Mouse (Mus musculus) embryonic facial prominence, embryonic 12.5 days (tissue): Measurements from ENCODE around the gene Terf2. TPM values are rescaled to one million over a fixed set of nuclear protein-coding genes. Genes with fewer than 3 reads are reported as not detected.

Source experiments
- ATAC-seq: fragments of 200-750 bp; cut with Nextera tagmentation; 2 replicates; pipeline ENCODE4 v1.8.0; 2017; ENCODE audit not compliant: insufficient number of reproducible peaks, insufficient read depth, low FRiP score, low TSS enrichment
- H3K27ac ChIP-seq: fragments of 300-500 bp; sonication (generic); 2 replicates; pipeline ENCODE4 v1.5.1; 2016; ENCODE audit warnings: mild to moderate bottlenecking
- H3K27me3 ChIP-seq: fragments of 300-500 bp; sonication (generic); 2 replicates; pipeline ENCODE4 v1.6.1; 2016; ENCODE audit warnings: mild to moderate bottlenecking, moderate library complexity
- H3K36me3 ChIP-seq: fragments of 300-500 bp; sonication (generic); 2 replicates; pipeline ENCODE4 v1.6.1; 2016; ENCODE audit warnings: mild to moderate bottlenecking
- H3K4me1 ChIP-seq: fragments of 300-500 bp; sonication (generic); 2 replicates; pipeline ENCODE4 v1.6.1; 2016
- H3K4me2 ChIP-seq: fragments of 300-500 bp; sonication (generic); replicated peaks from 2 replicates; pipeline ENCODE4 v1.6.1; 2016; ENCODE audit warnings: mild to moderate bottlenecking, moderate library complexity
- H3K4me3 ChIP-seq: fragments of 300-500 bp; sonication (generic); 2 replicates; pipeline ENCODE4 v1.5.1; 2016; ENCODE audit warnings: mild to moderate bottlenecking
- H3K9ac ChIP-seq: fragments of 300-500 bp; sonication (generic); 2 replicates; pipeline ENCODE4 v1.6.1; 2016; ENCODE audit warnings: mild to moderate bottlenecking, moderate library complexity
- H3K9me3 ChIP-seq: fragments of 300-500 bp; sonication (generic); 2 replicates; pipeline ENCODE4 v1.6.1; 2016; ENCODE audit warnings: mild to moderate bottlenecking, moderate library complexity
- WGBS: fragments of 180-500 bp; shearing (Covaris S2); methylation state at CpG from one replicate; pipeline ENCODE4 v1.1.7; 2016; 5-methylcytosine and 5-hydroxymethylcytosine counted together
- microRNA-seq: library from miRNA; unstranded; fragments of <30 nt; microRNA quantifications from one replicate; pipeline ENCODE4, GENCODE M21; 2017
- polyA plus RNA-seq: library from polyadenylated mRNA; unstranded; fragments of >200 nt; fragmentation: Nextera tagmentation; extraction: Ambion mirVana; gene quantifications from 2 replicates; pipeline ENCODE4 v1.2.1, GENCODE M21; 2016

Gene Terf2
- polyA plus RNA-seq, 1 experiment from 2014 or later: 22.4 TPM

DNA sequence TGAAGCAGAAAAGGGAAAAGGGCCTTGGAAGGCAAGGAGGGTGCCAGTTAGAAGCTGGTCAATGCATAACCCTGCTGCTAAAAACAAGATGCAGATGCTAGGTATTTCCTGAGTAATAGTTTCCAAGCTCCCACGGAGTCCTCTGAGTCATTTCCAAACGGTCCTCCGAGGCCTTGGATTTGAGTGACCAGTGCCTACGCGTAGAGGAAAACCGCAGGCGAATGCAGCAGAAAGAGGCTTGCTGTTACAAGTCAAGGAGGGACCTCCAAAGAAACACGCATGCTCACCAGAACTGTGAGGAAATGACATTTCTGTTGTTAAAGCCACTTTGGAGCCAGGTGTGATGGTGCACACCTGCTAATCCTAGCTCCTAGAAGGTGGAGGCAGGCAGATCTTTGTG, 72.9 kb downstream of the Terf2 start:
- H3K4me1 ChIP-seq: no peaks in the 10 kb centered on the region
- H3K4me3 ChIP-seq: no peak overlapping the region
- no peak overlapping the region for H3K9ac ChIP-seq
- no peak for ATAC-seq
- 87% methylated on average over 8 of the region's 8 CpGs for WGBS
- no peak overlapping the region for H3K27ac ChIP-seq
- H3K4me2 ChIP-seq: no peak overlapping the region
- no peaks in the 10 kb centered on the region for H3K36me3 ChIP-seq
- no peaks in the 10 kb centered on the region for H3K27me3 ChIP-seq
- no peaks in the 10 kb centered on the region for H3K9me3 ChIP-seq

Small RNAs within 50 kb of the gene (microRNA-seq; reads per million reads assigned to microRNA genes)
- gene Mir7075: 1.1 reads per million

Other genes with a start within 250 kb of the Terf2 start
- 0.22 and 0.54 TPM in 2 replicates for gene Has3, start 226.3 kb downstream of the Terf2 start, polyA plus RNA-seq
- gene Utp4, start 202.9 kb downstream of the Terf2 start, polyA plus RNA-seq: 71.2 and 72.0 TPM in 2 replicates
- 18.4 and 21.4 TPM in 2 replicates for gene Sntb2, start 160.8 kb downstream of the Terf2 start, polyA plus RNA-seq
- 85.0 and 87.7 TPM in 2 replicates for gene Vps4a, start 65.3 kb downstream of the Terf2 start, polyA plus RNA-seq
- 53.2 and 57.4 TPM in 2 replicates for gene Pdf, start 47.9 kb downstream of the Terf2 start, polyA plus RNA-seq
- 46.1 and 51.6 TPM in 2 replicates for gene Cog8, start 39.9 kb downstream of the Terf2 start, polyA plus RNA-seq
- 96.5 and 106 TPM in 2 replicates for gene Nip7, start 39.7 kb downstream of the Terf2 start, polyA plus RNA-seq
- gene Tmed6, start 30.9 kb downstream of the Terf2 start, polyA plus RNA-seq: not detected in 2 replicates
- 96.4 and 106 TPM in 2 replicates for gene Cyb5b, start 54.1 kb upstream of the Terf2 start, polyA plus RNA-seq
- gene Nfat5, start 196.9 kb upstream of the Terf2 start, polyA plus RNA-seq: 21.7 and 23.5 TPM in 2 replicates